8 mouse cellular contexts compared by ENCODE assay signal in the genomic region with DNA sequence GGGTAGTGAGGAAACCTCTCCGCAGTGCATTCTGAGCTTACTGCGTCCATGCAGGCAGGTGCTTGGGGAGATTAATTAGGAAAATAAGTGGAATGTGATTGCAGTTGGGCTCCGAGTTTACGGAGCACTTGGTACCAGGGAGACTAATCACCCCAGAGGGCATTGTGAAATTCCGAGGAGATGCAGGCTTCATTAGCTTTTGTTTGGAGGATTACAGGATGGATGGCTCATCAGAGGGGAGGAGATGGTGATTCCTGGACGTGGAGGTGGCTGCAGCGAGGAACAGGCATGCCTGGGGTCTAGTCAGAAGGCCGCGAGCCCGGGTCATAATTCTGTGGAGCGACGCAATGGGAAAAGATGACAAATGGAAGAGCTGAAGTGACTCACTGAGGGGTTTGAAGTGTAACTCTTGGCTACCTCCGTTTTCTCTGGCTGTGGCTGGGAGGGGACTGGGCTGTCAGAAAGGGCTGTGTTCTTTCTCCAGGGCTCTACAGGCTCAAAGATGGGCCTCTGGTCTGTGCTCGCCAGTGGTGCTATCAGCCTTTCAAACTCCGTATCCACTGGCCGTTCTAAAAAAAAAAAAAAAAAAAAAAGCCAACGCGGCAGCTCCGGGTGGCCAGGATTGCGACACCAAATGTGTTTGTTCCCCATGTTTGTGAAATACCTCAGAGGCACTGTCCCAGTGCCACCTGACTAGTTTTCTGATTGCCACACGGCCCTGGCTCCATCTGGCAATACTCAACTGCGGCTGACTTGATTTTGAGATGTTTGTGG.
DNase-seq lines count a peak whose midpoint lies in the region; ATAC-seq and TF ChIP-seq lines count a peak whose summit lies in the region.

No protein-coding gene starts in this region.

- no peaks in the 10 kb centered on the region for H3K27me3 ChIP-seq in forebrain, embryonic 11.5 days (ENCODE audit: control insufficient read depth, insufficient read depth, low read length)
- H3K27me3 ChIP-seq in hindbrain, embryonic 10.5 days (ENCODE audit: insufficient read depth, poor library complexity, severe bottlenecking) = peaks cover 8% of the 10 kb centered on the region; the same call in 1 of the 2 replicates
- H3K27me3 ChIP-seq in limb, embryonic 14.5 days (ENCODE audit: control insufficient read depth, insufficient read depth, low read length) = no peaks in the 10 kb centered on the region
- no peaks in the 10 kb centered on the region for H3K27me3 ChIP-seq in midbrain, embryonic 14.5 days (ENCODE audit: control insufficient read depth, insufficient read depth, low read length)

- peak overlapping the region; percentile 42 for H3K4me2 ChIP-seq in forebrain, embryonic 11.5 days (ENCODE audit: low read depth, low read length, severe bottlenecking)
- peak overlapping the region; percentile 25 for H3K4me2 ChIP-seq in limb, embryonic 14.5 days (replicated peaks; ENCODE audit: low read depth, low read length, severe bottlenecking)
- H3K4me2 ChIP-seq in midbrain, embryonic 14.5 days (ENCODE audit: low read length) = peak overlapping the region; percentile 47

- ATAC-seq in forebrain, embryonic 11.5 days (replicated peaks; ENCODE audit: low FRiP score) = peak; percentile 82
- ATAC-seq in limb, embryonic 14.5 days (ENCODE audit: low FRiP score, low read depth) = no peak
- 0 out of 2 replicates have a peak, but pooled peaks have one; percentile 44 for ATAC-seq in midbrain, embryonic 14.5 days (ENCODE audit: low FRiP score, low TSS enrichment)

- H3K36me3 ChIP-seq in forebrain, embryonic 11.5 days (ENCODE audit: control insufficient read depth, insufficient read depth, low read length) = no peaks in the 10 kb centered on the region
- H3K36me3 ChIP-seq in hindbrain, embryonic 10.5 days = no peaks in the 10 kb centered on the region
- H3K36me3 ChIP-seq in limb, embryonic 14.5 days (ENCODE audit: control insufficient read depth, insufficient read depth, low read length) = no peaks in the 10 kb centered on the region
- H3K36me3 ChIP-seq in midbrain, embryonic 14.5 days (ENCODE audit: control insufficient read depth, insufficient read depth, low read length) = no peaks in the 10 kb centered on the region

- DNase-seq in layer of hippocampus, adult 11-12 months (ENCODE audit: low spot score) = peak; percentile 39
- no peak for DNase-seq in layer of hippocampus, adult 9-10 months (ENCODE audit: low spot score)
- peak; percentile 57 for DNase-seq in forebrain, embryonic 11.5 days (ENCODE audit: low spot score)
- DNase-seq in hindbrain, embryonic 10.5 days (ENCODE audit: low spot score) = peak; percentile 15
- no peak for DNase-seq in limb, embryonic 14.5 days (ENCODE audit: low spot score)
- peak; percentile 54 for DNase-seq in midbrain, embryonic 14.5 days
- DNase-seq in cerebellum, postnatal 36 days = no peak
- DNase-seq in cerebellum, postnatal 4 days (ENCODE audit: low spot score in 2 of 2) = no peak

- H3K9ac ChIP-seq in forebrain, embryonic 11.5 days (ENCODE audit: low read length) = peak overlapping the region; percentile 37
- H3K9ac ChIP-seq in limb, embryonic 14.5 days (ENCODE audit: low read depth, low read length, severe bottlenecking) = no peak overlapping the region
- H3K9ac ChIP-seq in midbrain, embryonic 14.5 days (replicated peaks; ENCODE audit: low read length) = peak overlapping the region; percentile 26; the same call in 1 of the 2 replicates

- H3K9me3 ChIP-seq in forebrain, embryonic 11.5 days (ENCODE audit: control insufficient read depth, low read length) = no peaks in the 10 kb centered on the region
- H3K9me3 ChIP-seq in hindbrain, embryonic 10.5 days = no peaks in the 10 kb centered on the region
- no peaks in the 10 kb centered on the region for H3K9me3 ChIP-seq in limb, embryonic 14.5 days (ENCODE audit: control insufficient read depth, low read length)
- H3K9me3 ChIP-seq in midbrain, embryonic 14.5 days (ENCODE audit: control insufficient read depth, low read length) = no peaks in the 10 kb centered on the region

- peak overlapping the region; percentile 9; the same call in 1 of the 2 replicates for H3K4me3 ChIP-seq in forebrain, embryonic 11.5 days (ENCODE audit: low read depth, low read length)
- peak overlapping the region; percentile 37 for H3K4me3 ChIP-seq in hindbrain, embryonic 10.5 days
- no peak overlapping the region for H3K4me3 ChIP-seq in limb, embryonic 14.5 days (replicated peaks; ENCODE audit: low read length)
- H3K4me3 ChIP-seq in midbrain, embryonic 14.5 days (replicated peaks; ENCODE audit: low read depth, low read length) = peak overlapping the region; percentile 12; the same call in 1 of the 2 replicates

- WGBS in forebrain, embryonic 11.5 days = 6% methylated on average over 22 of the region's 22 CpGs
- 15% methylated on average over 22 of the region's 22 CpGs for WGBS in hindbrain, embryonic 10.5 days
- WGBS in limb, embryonic 14.5 days = 7% methylated on average over 22 of the region's 22 CpGs
- 12% methylated on average over 22 of the region's 22 CpGs for WGBS in midbrain, embryonic 14.5 days

- no peak for TF ChIP-seq POLR2A in limb, embryonic 14.5 days (IDR thresholded peaks at IDR 0.05; ENCODE audit: borderline replicate concordance, extremely low read depth, insufficient read depth, insufficient read length)

- peaks cover 20% of the 10 kb centered on the region; the same call in 1 of the 2 replicates for H3K4me1 ChIP-seq in forebrain, embryonic 11.5 days (replicated peaks; ENCODE audit: control insufficient read depth, insufficient read depth, low read length)
- H3K4me1 ChIP-seq in hindbrain, embryonic 10.5 days (replicated peaks) = peaks cover 21% of the 10 kb centered on the region
- peaks cover 17% of the 10 kb centered on the region for H3K4me1 ChIP-seq in limb, embryonic 14.5 days (ENCODE audit: control insufficient read depth, insufficient read depth, low read length)
- peaks cover 9% of the 10 kb centered on the region; the same call in 1 of the 2 replicates for H3K4me1 ChIP-seq in midbrain, embryonic 14.5 days (ENCODE audit: control insufficient read depth, insufficient read depth, low read length)

- H3K27ac ChIP-seq in forebrain, embryonic 11.5 days (ENCODE audit: low read depth, low read length) = 0 out of 2 replicates have a peak overlapping the region, but pooled peaks have one; percentile 6
- H3K27ac ChIP-seq in hindbrain, embryonic 10.5 days = peak overlapping the region; percentile 50
- H3K27ac ChIP-seq in limb, embryonic 14.5 days (replicated peaks; ENCODE audit: low read depth, low read length) = no peak overlapping the region
- peak overlapping the region; percentile 52 for H3K27ac ChIP-seq in midbrain, embryonic 14.5 days (replicated peaks; ENCODE audit: low read depth, low read length)

Comparison
In these comparisons a context has a peak if more than half of its experiments do, and no peak if none do; other contexts are left out.
1. DNase-seq: peak in layer of hippocampus, adult 11-12 months (single experiment), forebrain, embryonic 11.5 days (single experiment), hindbrain, embryonic 10.5 days (single experiment) and midbrain, embryonic 14.5 days (single experiment); none in layer of hippocampus, adult 9-10 months (single experiment), limb, embryonic 14.5 days (single experiment), cerebellum, postnatal 36 days (0 of 2) and cerebellum, postnatal 4 days (0 of 2).
2. Peak in every context shown above with its lines, with median percentiles within 50 percentile points of each other: H3K4me2 ChIP-seq.